Comparison of ENCODE assay signal across 8 mouse cellular contexts in the genomic region with DNA sequence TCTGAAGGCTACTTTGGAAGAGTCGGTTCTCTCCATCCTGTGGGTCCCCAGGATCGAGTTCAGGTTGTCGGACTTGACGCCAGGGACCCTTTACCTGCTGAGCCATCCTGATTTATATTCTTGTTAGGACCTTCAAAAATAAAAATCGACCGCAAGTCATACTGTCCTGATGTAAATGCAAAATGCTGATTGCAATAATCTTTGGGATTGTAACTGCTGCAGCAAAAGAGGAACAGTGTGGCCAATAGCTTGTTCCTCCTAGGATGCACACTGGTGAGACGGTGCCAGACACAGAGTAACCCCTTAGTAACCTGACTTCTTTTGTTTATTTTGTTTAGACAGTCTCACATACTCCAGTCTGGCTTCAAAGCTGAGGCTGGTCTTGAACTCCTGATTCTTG. TPM values are rescaled to one million over a fixed set of nuclear protein-coding genes. Genes with fewer than 3 reads are reported as not detected.
DNase-seq lines count a peak whose midpoint lies in the region; ATAC-seq and TF ChIP-seq lines count a peak whose summit lies in the region.

No protein-coding gene starts in this region.

- H3K9ac ChIP-seq in hindbrain, embryonic 11.5 days (ENCODE audit: low read depth, low read length) = no peak overlapping the region

- no peaks in the 10 kb centered on the region for H3K27me3 ChIP-seq in erythroblast, embryonic 14.5 days (ENCODE audit: control insufficient read depth)
- H3K27me3 ChIP-seq in hindbrain, embryonic 11.5 days (ENCODE audit: control insufficient read depth, insufficient read depth, low read length) = no peaks in the 10 kb centered on the region

- H3K27ac ChIP-seq in bone marrow, adult 2 months (ENCODE audit: control insufficient read depth, insufficient read depth, low read depth, low read length, poor library complexity) = no peak overlapping the region
- H3K27ac ChIP-seq in hindbrain, embryonic 11.5 days (ENCODE audit: low read depth, low read length) = no peak overlapping the region

- no peak for TF ChIP-seq POLR2A in bone marrow, adult 2 months (IDR thresholded peaks at IDR 0.05; ENCODE audit: borderline replicate concordance, control insufficient read depth, low read depth, low read length)

- TF ChIP-seq CTCF in bone marrow, adult 2 months (IDR thresholded peaks at IDR 0.05; ENCODE audit: control insufficient read depth, insufficient read depth, low read length) = no peak

- no peak for ATAC-seq in erythroblast, adult 5-6 weeks (replicated peaks; ENCODE audit: low FRiP score, poor library complexity, severe bottlenecking)
- no peak for ATAC-seq in hindbrain, embryonic 11.5 days (ENCODE audit: low FRiP score)
- ATAC-seq in megakaryocyte progenitor cell, adult 5-6 weeks (replicated peaks; ENCODE audit: poor library complexity) = peak; percentile 30

- no peaks in the 10 kb centered on the region for H3K9me3 ChIP-seq in erythroblast, embryonic 14.5 days (ENCODE audit: control insufficient read depth, low read length)
- H3K9me3 ChIP-seq in hindbrain, embryonic 11.5 days (ENCODE audit: control insufficient read depth, low read length) = no peaks in the 10 kb centered on the region

- peak overlapping the region; percentile 74 for H3K4me2 ChIP-seq in hindbrain, embryonic 11.5 days (replicated peaks; ENCODE audit: low read depth, low read length)

- peaks cover 27% of the 10 kb centered on the region for H3K4me1 ChIP-seq in erythroblast, embryonic 14.5 days (ENCODE audit: control insufficient read depth)
- H3K4me1 ChIP-seq in bone marrow, adult 2 months (ENCODE audit: control insufficient read depth, insufficient read depth, low read length) = no peaks in the 10 kb centered on the region; the same call in 1 of the 2 replicates
- no peaks in the 10 kb centered on the region for H3K4me1 ChIP-seq in hindbrain, embryonic 11.5 days (replicated peaks; ENCODE audit: control insufficient read depth, insufficient read depth, low read length)

- peak overlapping the region; percentile 95 for H3K4me3 ChIP-seq in erythroblast, embryonic 14.5 days (replicated peaks)
- H3K4me3 ChIP-seq in bone marrow, adult 2 months (replicated peaks; ENCODE audit: control insufficient read depth, low read depth, low read length) = peak overlapping the region; percentile 48
- H3K4me3 ChIP-seq in hindbrain, embryonic 11.5 days (ENCODE audit: low read depth, low read length) = no peak overlapping the region

- DNase-seq in hindbrain, embryonic 11.5 days (ENCODE audit: low spot score) = no peak
- DNase-seq in ovary, postnatal 14 days (ENCODE audit: low spot score) = no peak
- no peak for DNase-seq in right cerebral cortex, postnatal 14 days
- DNase-seq in urinary bladder, postnatal 10 days (ENCODE audit: low spot score) = no peak

- H3K36me3 ChIP-seq in erythroblast, embryonic 14.5 days (ENCODE audit: control insufficient read depth) = peaks cover 23% of the 10 kb centered on the region
- no peaks in the 10 kb centered on the region for H3K36me3 ChIP-seq in hindbrain, embryonic 11.5 days (ENCODE audit: control insufficient read depth, insufficient read depth, low read length)

- 24% methylated on average over 7 of the region's 7 CpGs for WGBS in bone marrow, adult 2 months
- 78% methylated on average over 7 of the region's 7 CpGs for WGBS in hindbrain, embryonic 11.5 days

RNA-seq across cellular contexts. Expression of a gene that starts 1.3 kb away (rescaled TPM):
- polyA plus RNA-seq in erythroblast, embryonic 14.5 days (2012) = 0.12 and 0.31 TPM in 2 replicates
- 1.0 TPM in 1 of 2 replicates, not detected in the other for total RNA-seq in erythroblast, adult 5-6 weeks (2015; ENCODE audit: low replicate concordance)
- total RNA-seq in erythroblast, adult 5-6 weeks (2017; ENCODE audit: low replicate concordance) = 2.2 and 2.5 TPM in 2 replicates
- polyA plus RNA-seq in bone marrow, adult 2 months (2011; ENCODE audit: insufficient read depth, insufficient read length, low replicate concordance, missing spikeins) = 0.99 and 2.3 TPM in 2 replicates
- 8.6 and 12.0 TPM in 2 replicates for polyA plus RNA-seq in hindbrain, embryonic 11.5 days (2014; fragmentation: Nextera tagmentation; extraction: Ambion mirVana)
- total RNA-seq in megakaryocyte progenitor cell, adult 5-6 weeks (2015) = 6.9 and 7.1 TPM in 2 replicates
- total RNA-seq in megakaryocyte progenitor cell, adult 5-6 weeks (2017) = 9.4 and 10.0 TPM in 2 replicates

RNA-seq across cellular contexts. Expression of a gene that starts 8.2 kb away (rescaled TPM):
- 0.28 and 0.30 TPM in 2 replicates for polyA plus RNA-seq in erythroblast, embryonic 14.5 days (2012)
- total RNA-seq in erythroblast, adult 5-6 weeks (2015; ENCODE audit: low replicate concordance) = 7.3 and 12.1 TPM in 2 replicates
- 6.3 and 13.1 TPM in 2 replicates for total RNA-seq in erythroblast, adult 5-6 weeks (2017; ENCODE audit: low replicate concordance)
- 14.1 and 19.6 TPM in 2 replicates for polyA plus RNA-seq in bone marrow, adult 2 months (2011; ENCODE audit: insufficient read depth, insufficient read length, low replicate concordance, missing spikeins)
- 52.4 and 56.4 TPM in 2 replicates for polyA plus RNA-seq in hindbrain, embryonic 11.5 days (2014; fragmentation: Nextera tagmentation; extraction: Ambion mirVana)
- 28.7 and 30.1 TPM in 2 replicates for total RNA-seq in megakaryocyte progenitor cell, adult 5-6 weeks (2015)
- total RNA-seq in megakaryocyte progenitor cell, adult 5-6 weeks (2017) = 45.8 and 59.3 TPM in 2 replicates

RNA-seq across cellular contexts. Expression of a gene that starts 8.2 kb away (rescaled TPM):
- 2.8 and 3.9 TPM in 2 replicates for polyA plus RNA-seq in erythroblast, embryonic 14.5 days (2012)
- total RNA-seq in erythroblast, adult 5-6 weeks (2015; ENCODE audit: low replicate concordance) = 10.6 and 16.9 TPM in 2 replicates
- total RNA-seq in erythroblast, adult 5-6 weeks (2017; ENCODE audit: low replicate concordance) = 10.9 and 11.5 TPM in 2 replicates
- 13.2 and 31.0 TPM in 2 replicates for polyA plus RNA-seq in bone marrow, adult 2 months (2011; ENCODE audit: insufficient read depth, insufficient read length, low replicate concordance, missing spikeins)
- polyA plus RNA-seq in hindbrain, embryonic 11.5 days (2014; fragmentation: Nextera tagmentation; extraction: Ambion mirVana) = 106 and 110 TPM in 2 replicates
- total RNA-seq in megakaryocyte progenitor cell, adult 5-6 weeks (2015) = 23.2 and 29.5 TPM in 2 replicates
- 34.0 and 43.8 TPM in 2 replicates for total RNA-seq in megakaryocyte progenitor cell, adult 5-6 weeks (2017)

RNA-seq across cellular contexts. Expression of a gene that starts 23.2 kb away (rescaled TPM):
- polyA plus RNA-seq in erythroblast, embryonic 14.5 days (2012) = 7.1 and 11.5 TPM in 2 replicates
- total RNA-seq in erythroblast, adult 5-6 weeks (2015; ENCODE audit: low replicate concordance) = 78.0 and 100 TPM in 2 replicates
- total RNA-seq in erythroblast, adult 5-6 weeks (2017; ENCODE audit: low replicate concordance) = 155 and 180 TPM in 2 replicates
- 198 and 236 TPM in 2 replicates for polyA plus RNA-seq in bone marrow, adult 2 months (2011; ENCODE audit: insufficient read depth, insufficient read length, low replicate concordance, missing spikeins)
- polyA plus RNA-seq in hindbrain, embryonic 11.5 days (2014; fragmentation: Nextera tagmentation; extraction: Ambion mirVana) = 220 and 253 TPM in 2 replicates
- total RNA-seq in megakaryocyte progenitor cell, adult 5-6 weeks (2015) = 239 and 250 TPM in 2 replicates
- total RNA-seq in megakaryocyte progenitor cell, adult 5-6 weeks (2017) = 395 and 444 TPM in 2 replicates

RNA-seq across cellular contexts. Expression of a gene that starts 23.7 kb away (rescaled TPM):
- polyA plus RNA-seq in erythroblast, embryonic 14.5 days (2012) = 1.1 and 1.7 TPM in 2 replicates
- 4.8 and 5.6 TPM in 2 replicates for total RNA-seq in erythroblast, adult 5-6 weeks (2015; ENCODE audit: low replicate concordance)
- 7.9 and 12.5 TPM in 2 replicates for total RNA-seq in erythroblast, adult 5-6 weeks (2017; ENCODE audit: low replicate concordance)
- polyA plus RNA-seq in bone marrow, adult 2 months (2011; ENCODE audit: insufficient read depth, insufficient read length, low replicate concordance, missing spikeins) = 24.8 and 37.2 TPM in 2 replicates
- polyA plus RNA-seq in hindbrain, embryonic 11.5 days (2014; fragmentation: Nextera tagmentation; extraction: Ambion mirVana) = 15.8 and 19.9 TPM in 2 replicates
- 14.3 and 15.9 TPM in 2 replicates for total RNA-seq in megakaryocyte progenitor cell, adult 5-6 weeks (2015)
- total RNA-seq in megakaryocyte progenitor cell, adult 5-6 weeks (2017) = 34.1 and 36.9 TPM in 2 replicates

Comparison
In these comparisons a context has a peak if more than half of its experiments do, and no peak if none do; other contexts are left out.
1. RNA of a gene that starts 8.2 kb away (polyA plus RNA-seq): 52.4 to 56.4 TPM in hindbrain, embryonic 11.5 days and 14.1 to 19.6 TPM in bone marrow, adult 2 months; 0.28 to 0.30 TPM in erythroblast, embryonic 14.5 days; every median in the first group is over 10 times any median in the second.